Mouse (Mus musculus) heart, postnatal 0 days (tissue): ENCODE results near the gene Olfr850.

ENCODE experiments used
- CTCF ChIP-seq: IDR thresholded peaks from 2 replicates; pipeline ENCODE4 v1.5.1; 2016; ENCODE audit warnings: antibody characterized with exemption, control low read depth, low read depth
- EP300 ChIP-seq: IDR thresholded peaks from 2 replicates; pipeline ENCODE4 v1.6.1; 2016; ENCODE audit warnings: antibody characterized with exemption, low read depth

DNA sequence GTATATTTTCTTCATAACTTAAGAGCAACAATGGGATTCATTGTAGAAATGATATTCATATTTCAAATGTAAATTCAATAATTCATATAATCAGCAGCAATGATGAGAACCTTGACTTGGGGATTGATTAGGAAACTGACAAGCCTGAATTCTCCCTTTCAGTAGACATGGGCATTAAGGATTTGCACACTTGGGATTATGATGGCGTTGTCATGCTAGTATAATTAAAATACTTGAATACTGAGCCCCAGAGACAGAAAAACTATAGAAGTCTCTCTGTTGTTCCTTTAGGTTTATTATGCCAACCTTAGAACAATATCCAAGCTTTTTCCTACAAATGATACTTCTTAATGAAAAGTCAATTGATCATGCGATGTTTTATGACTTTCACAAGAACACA is 38.1 kb downstream of the Olfr850 start, which contains the start of gene Olfr849:
- TF ChIP-seq CTCF, result no peak
- TF ChIP-seq EP300, result no peak
